Mouse (Mus musculus) testis, adult 2 months (tissue): Measurements from ENCODE around the gene Gprc5c. TPM values are rescaled to one million over a fixed set of nuclear protein-coding genes. Genes with fewer than 3 reads are reported as not detected.

Experiments used
- H3K27ac ChIP-seq: fragments of 200-500 bp; 2 replicates; pipeline ENCODE4 v1.5.1; 2012; ENCODE audit warnings: low read depth, low read length; ENCODE audit not compliant: control insufficient read depth, insufficient read depth
- H3K27me3 ChIP-seq: fragments of 200-500 bp; 2 replicates; pipeline ENCODE4 v1.6.1; 2012; ENCODE audit warnings: mild to moderate bottlenecking, low read length, moderate library complexity; ENCODE audit not compliant: control insufficient read depth, insufficient read depth
- H3K36me3 ChIP-seq: fragments of 200-500 bp; 2 replicates; pipeline ENCODE4 v1.6.1; 2012; ENCODE audit warnings: mild to moderate bottlenecking, low read length; ENCODE audit not compliant: control insufficient read depth, insufficient read depth
- H3K4me1 ChIP-seq: fragments of 200-500 bp; 2 replicates; pipeline ENCODE4 v1.6.1; 2012; ENCODE audit warnings: low read length; ENCODE audit not compliant: control insufficient read depth, insufficient read depth
- H3K4me3 ChIP-seq: fragments of 200-500 bp; 2 replicates; pipeline ENCODE4 v1.5.1; 2012; ENCODE audit warnings: low read depth, mild to moderate bottlenecking, low read length, moderate library complexity, mixed read lengths; ENCODE audit not compliant: control insufficient read depth
- CTCF ChIP-seq: fragments of 200-500 bp; IDR thresholded peaks from 2 replicates; pipeline ENCODE4 v1.5.1; 2012; ENCODE audit warnings: low read depth, mild to moderate bottlenecking, inconsistent platforms, low read length, moderate library complexity; ENCODE audit not compliant: control insufficient read depth, insufficient read depth, insufficient replicate concordance
- POLR2A ChIP-seq: fragments of 200-500 bp; IDR thresholded peaks from 2 replicates; pipeline ENCODE4 v1.6.1; 2012; ENCODE audit warnings: low read depth, mild to moderate bottlenecking, inconsistent platforms, low read length, moderate library complexity; ENCODE audit not compliant: control insufficient read depth
- polyA plus RNA-seq: library from polyadenylated mRNA; depleted of rRNA; stranded (reverse); fragments of >200 nt; gene quantifications from 2 replicates; pipeline ENCODE4 v1.2.3, GENCODE M21; 2012

The Gprc5c gene
- polyA plus RNA-seq, 1 experiment = 0.36 TPM

DNA sequence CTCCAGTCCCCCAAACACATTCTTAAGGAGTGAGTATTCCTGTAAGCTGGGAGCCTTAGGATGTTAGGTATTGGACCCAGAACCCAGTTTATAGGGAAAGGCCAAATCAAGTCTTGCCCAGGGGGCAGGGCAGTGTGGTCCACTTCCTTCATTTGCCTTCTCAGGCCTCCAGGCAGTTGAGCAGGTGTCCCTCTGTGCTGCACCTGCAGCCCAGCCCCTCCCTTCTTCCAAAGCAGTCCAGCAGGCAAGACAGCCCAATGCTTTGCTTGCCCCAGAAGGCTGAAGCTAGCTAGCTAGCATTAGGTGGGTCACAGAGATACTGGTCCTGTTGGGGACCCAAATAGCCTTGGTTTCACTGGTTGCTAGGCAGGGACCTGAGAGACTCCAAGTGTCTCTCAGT is 29.2 kb downstream of the Gprc5c start:
- Histone ChIP-seq H3K27me3 (no peaks in the 10 kb centered on the region), H3K36me3 (no peaks in the 10 kb centered on the region), H3K4me1 (no peaks in the 10 kb centered on the region), H3K4me3 (no peak overlapping the region), H3K27ac (no peak overlapping the region)
- TF ChIP-seq POLR2A (no peak), CTCF (no peak)

DNA sequence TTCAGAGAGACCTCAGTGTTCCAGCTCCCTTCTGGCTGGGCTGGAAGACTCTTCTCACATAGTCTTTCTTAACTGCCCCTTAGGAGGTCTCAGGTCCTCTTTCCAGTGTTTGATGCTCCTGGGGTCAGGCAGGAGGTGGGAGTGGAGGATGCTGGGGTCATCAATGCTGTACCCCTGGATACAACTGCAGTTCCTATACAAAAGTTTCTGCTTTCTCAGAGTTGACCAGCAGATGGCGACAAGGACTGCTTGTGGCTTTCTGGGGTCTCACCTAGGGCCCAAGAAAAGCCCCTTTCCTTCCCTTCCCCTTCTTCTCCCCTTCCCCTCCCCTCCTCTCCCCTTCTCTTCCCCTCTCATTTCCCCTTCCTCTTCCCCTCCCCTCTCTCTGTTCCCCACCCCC is 29.6 kb downstream of the Gprc5c start:
- H3K27me3 ChIP-seq = no peaks in the 10 kb centered on the region
- TF ChIP-seq POLR2A = no peak
- peak; percentile 22; the same call in 1 of the 2 replicates for TF ChIP-seq CTCF
- no peak overlapping the region for H3K27ac ChIP-seq
- no peak overlapping the region for H3K4me3 ChIP-seq
- H3K4me1 ChIP-seq = no peaks in the 10 kb centered on the region
- H3K36me3 ChIP-seq = no peaks in the 10 kb centered on the region

- Histone ChIP-seq H3K27ac (no peak overlapping the region), H3K4me3 (no peak overlapping the region), H3K36me3 (no peaks in the 10 kb centered on the region), H3K27me3 (no peaks in the 10 kb centered on the region), H3K4me1 (no peaks in the 10 kb centered on the region)
- TF ChIP-seq POLR2A (no peak), CTCF (no peak)
These were observed 32.4 kb downstream of the Gprc5c start for GRCm38 (mm10) chr11:114883251-114883789.

DNA sequence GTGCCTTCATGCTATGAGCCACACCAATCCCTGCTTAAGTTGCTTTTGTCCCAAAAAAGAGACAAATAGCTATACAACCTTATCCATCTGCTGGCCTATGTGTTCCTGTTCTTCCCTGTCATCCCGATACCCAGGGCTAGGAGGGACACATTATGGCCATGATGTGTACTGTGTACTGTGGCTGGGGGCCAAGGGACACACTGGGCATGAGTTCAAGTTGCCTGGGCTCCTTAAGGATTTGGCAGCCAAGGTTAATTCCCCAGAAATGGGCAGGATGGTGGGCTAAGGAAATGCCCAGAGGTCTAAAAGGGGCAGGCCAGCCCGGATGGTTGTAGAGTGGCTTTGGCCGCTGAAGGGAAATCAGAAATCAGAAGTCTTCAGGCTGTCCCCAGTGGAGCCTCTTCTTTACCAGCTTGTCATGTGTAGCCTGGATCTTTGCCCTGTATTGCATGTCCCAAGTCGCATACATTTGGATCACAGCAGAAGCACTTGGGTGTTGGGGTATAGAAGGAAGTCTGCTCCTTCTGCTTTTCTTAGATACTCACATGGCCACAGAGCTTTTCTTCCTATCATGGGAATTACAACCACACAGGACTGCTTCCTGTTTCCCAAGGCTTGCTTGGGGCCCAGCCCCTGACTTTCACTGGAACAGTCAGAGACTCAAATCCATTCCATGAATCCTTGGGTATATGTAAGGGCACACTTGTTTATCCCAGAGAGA is 33.6 kb downstream of the Gprc5c start:
- no peak overlapping the region for H3K27ac ChIP-seq
- no peak overlapping the region for H3K4me3 ChIP-seq
- H3K36me3 ChIP-seq = no peaks in the 10 kb centered on the region
- no peaks in the 10 kb centered on the region for H3K27me3 ChIP-seq
- H3K4me1 ChIP-seq = no peaks in the 10 kb centered on the region
- TF ChIP-seq POLR2A (no peak), CTCF (no peak)

DNA sequence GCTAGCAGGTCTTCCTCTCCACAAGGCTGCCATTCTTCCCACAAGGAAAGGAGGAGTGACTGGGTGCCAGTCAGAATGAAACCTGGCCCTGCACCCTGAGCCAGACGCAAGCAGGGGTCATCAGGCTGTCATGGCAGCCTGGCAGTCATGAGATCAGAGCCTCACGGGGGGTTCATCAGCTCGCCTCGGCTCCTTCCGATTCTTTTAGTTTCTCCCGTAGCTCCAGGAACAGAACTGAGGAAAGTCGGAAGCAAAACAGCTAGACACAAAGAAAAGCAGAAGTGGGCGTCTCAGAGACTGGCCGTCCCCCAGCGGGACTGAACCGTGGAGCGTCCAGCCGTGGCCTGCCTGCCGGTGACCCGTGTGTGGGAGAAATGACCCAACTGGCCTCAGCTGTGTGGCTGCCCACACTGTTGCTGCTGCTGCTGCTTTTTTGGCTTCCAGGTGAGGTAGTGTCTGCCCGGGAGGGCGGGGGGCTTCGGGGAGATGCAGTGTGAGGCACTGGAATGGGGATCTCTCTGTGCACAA is 39.1 kb downstream of the Gprc5c start, which contains the start of gene Cd300a:
Gene Cd300a, plus strand, starts transcription at position 51 of the 528 bp plus-strand sequence.
- TF ChIP-seq POLR2A (no peak), CTCF (no peak)
- Histone ChIP-seq H3K27me3 (no peaks in the 10 kb centered on the region), H3K27ac (no peak within 1 kb of the TSS), H3K4me3 (no peak within 1 kb of the TSS), H3K4me1 (peaks cover 5% of the 10 kb centered on the region; the same call in 1 of the 2 replicates), H3K36me3 (no peaks in the 10 kb centered on the region)

- no peak overlapping the region for H3K27ac ChIP-seq
- peaks cover 5% of the 10 kb centered on the region; the same call in 1 of the 2 replicates for H3K4me1 ChIP-seq
- H3K27me3 ChIP-seq = no peaks in the 10 kb centered on the region
- H3K4me3 ChIP-seq = no peak overlapping the region
- TF ChIP-seq POLR2A = no peak
- TF ChIP-seq CTCF = no peak
- H3K36me3 ChIP-seq = no peaks in the 10 kb centered on the region
These were observed 39.6 kb downstream of the Gprc5c start for GRCm38 (mm10) chr11:114890542-114890941.

GRCm38 (mm10) chr11:114896085-114896484 is 45.1 kb downstream of the Gprc5c start:
- TF ChIP-seq CTCF (no peak), POLR2A (no peak)
- H3K27me3 ChIP-seq = no peaks in the 10 kb centered on the region
- no peaks in the 10 kb centered on the region for H3K4me1 ChIP-seq
- H3K4me3 ChIP-seq = no peak overlapping the region
- H3K36me3 ChIP-seq = no peaks in the 10 kb centered on the region
- H3K27ac ChIP-seq = no peak overlapping the region
